Mouse (Mus musculus): ENCODE measurements around the gene Gpr89. TPM values are rescaled to one million over a fixed set of nuclear protein-coding genes. Genes with fewer than 3 reads are reported as not detected.

Gene Gpr89
- polyA plus RNA-seq, 1 experiment: 19.5 TPM

GRCm38 (mm10) chr3:96834587-96835348 lies 70.4 kb downstream of the Gpr89 start:
- no peak overlapping the region for H3K27ac ChIP-seq (ENCODE audit: control insufficient read depth, insufficient read depth, low read length)
- no peak overlapping the region for H3K4me3 ChIP-seq (ENCODE audit: control insufficient read depth, insufficient read depth, low read length)
- 89% methylated on average over 7 of the region's 7 CpGs for WGBS
- H3K36me3 ChIP-seq (ENCODE audit: control insufficient read depth, insufficient read depth, low read length): no peaks in the 10 kb centered on the region
- TF ChIP-seq POLR2A (IDR thresholded peaks at IDR 0.05; ENCODE audit: control insufficient read depth, extremely low read depth, insufficient read depth, low read length, poor library complexity): no peak
- no peak for TF ChIP-seq CTCF (IDR thresholded peaks at IDR 0.05; ENCODE audit: borderline replicate concordance, control insufficient read depth, extremely low read depth, insufficient read depth, low read length, poor library complexity)
- no peaks in the 10 kb centered on the region for H3K27me3 ChIP-seq (ENCODE audit: control insufficient read depth, insufficient read depth, low read length)
- H3K4me1 ChIP-seq (replicated peaks; ENCODE audit: control insufficient read depth, insufficient read depth, low read length): no peaks in the 10 kb centered on the region
- no peak for DNase-seq

DNA sequence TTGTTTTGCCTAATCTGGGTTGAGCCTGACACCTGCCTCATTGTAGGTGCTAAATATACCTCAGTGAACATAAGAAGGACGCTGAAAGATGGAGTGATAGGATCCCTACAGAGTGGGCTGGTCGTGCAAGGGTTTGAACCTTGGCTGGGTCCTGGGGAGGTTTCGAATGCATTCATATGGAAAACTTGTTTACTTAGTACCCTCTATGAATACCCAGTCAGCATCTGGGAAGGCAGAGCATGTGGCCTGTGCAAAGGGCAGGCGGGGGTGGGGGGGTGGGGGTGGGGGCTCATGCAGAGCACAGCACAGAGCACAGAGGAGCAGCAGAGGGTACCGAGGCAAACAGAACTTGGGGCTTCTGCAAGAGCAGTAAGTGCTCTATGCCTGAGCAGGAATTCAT lies 72.2 kb downstream of the Gpr89 start:
- no peak overlapping the region for H3K27ac ChIP-seq (ENCODE audit: control insufficient read depth, insufficient read depth, low read length)
- H3K27me3 ChIP-seq (ENCODE audit: control insufficient read depth, insufficient read depth, low read length): no peaks in the 10 kb centered on the region
- TF ChIP-seq CTCF (IDR thresholded peaks at IDR 0.05; ENCODE audit: borderline replicate concordance, control insufficient read depth, extremely low read depth, insufficient read depth, low read length, poor library complexity) (no peak), POLR2A (IDR thresholded peaks at IDR 0.05; ENCODE audit: control insufficient read depth, extremely low read depth, insufficient read depth, low read length, poor library complexity) (no peak)
- no peak overlapping the region for H3K4me3 ChIP-seq (ENCODE audit: control insufficient read depth, insufficient read depth, low read length)
- no peaks in the 10 kb centered on the region for H3K36me3 ChIP-seq (ENCODE audit: control insufficient read depth, insufficient read depth, low read length)
- DNase-seq: no peak
- no peaks in the 10 kb centered on the region for H3K4me1 ChIP-seq (replicated peaks; ENCODE audit: control insufficient read depth, insufficient read depth, low read length)
- 88% methylated on average over 5 of the region's 5 CpGs for WGBS

DNA sequence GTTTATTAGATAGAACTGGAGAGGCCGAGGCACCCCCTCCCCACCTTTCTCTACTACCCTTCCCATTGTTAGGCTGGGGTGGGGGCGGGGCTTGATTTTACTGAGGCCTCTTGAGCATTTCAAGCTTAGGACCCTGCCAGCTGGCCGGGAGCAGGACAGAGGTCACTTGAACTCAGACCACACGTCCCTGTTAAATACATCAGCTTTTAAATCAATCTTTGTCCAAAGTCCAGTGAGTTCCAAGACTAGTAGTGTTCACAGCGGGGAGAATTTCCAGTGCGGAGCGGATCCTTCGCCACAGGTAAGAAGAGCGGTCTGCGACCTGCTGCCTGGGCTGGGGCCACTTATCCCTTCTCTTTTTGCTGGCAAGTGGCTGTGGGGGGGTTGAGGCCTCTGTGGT lies 75.3 kb downstream of the Gpr89 start:
- 95% methylated on average over 10 of the region's 10 CpGs for WGBS
- Histone ChIP-seq H3K4me3 (ENCODE audit: control insufficient read depth, insufficient read depth, low read length) (no peak overlapping the region), H3K27me3 (ENCODE audit: control insufficient read depth, insufficient read depth, low read length) (no peaks in the 10 kb centered on the region), H3K36me3 (ENCODE audit: control insufficient read depth, insufficient read depth, low read length) (no peaks in the 10 kb centered on the region), H3K27ac (ENCODE audit: control insufficient read depth, insufficient read depth, low read length) (no peak overlapping the region), H3K4me1 (replicated peaks; ENCODE audit: control insufficient read depth, insufficient read depth, low read length) (no peaks in the 10 kb centered on the region)
- DNase-seq: no peak
- no peak for TF ChIP-seq CTCF (IDR thresholded peaks at IDR 0.05; ENCODE audit: borderline replicate concordance, control insufficient read depth, extremely low read depth, insufficient read depth, low read length, poor library complexity)
- TF ChIP-seq POLR2A (IDR thresholded peaks at IDR 0.05; ENCODE audit: control insufficient read depth, extremely low read depth, insufficient read depth, low read length, poor library complexity): no peak

- no peaks in the 10 kb centered on the region for H3K27me3 ChIP-seq (ENCODE audit: control insufficient read depth, insufficient read depth, low read length)
- 87% methylated on average over 1 of the region's 1 CpGs for WGBS
- H3K36me3 ChIP-seq (ENCODE audit: control insufficient read depth, insufficient read depth, low read length): no peaks in the 10 kb centered on the region
- no peak within 1 kb of the TSS for H3K27ac ChIP-seq (ENCODE audit: control insufficient read depth, insufficient read depth, low read length)
- DNase-seq: no peak
- TF ChIP-seq CTCF (IDR thresholded peaks at IDR 0.05; ENCODE audit: borderline replicate concordance, control insufficient read depth, extremely low read depth, insufficient read depth, low read length, poor library complexity) (no peak), POLR2A (IDR thresholded peaks at IDR 0.05; ENCODE audit: control insufficient read depth, extremely low read depth, insufficient read depth, low read length, poor library complexity) (no peak)
- H3K4me3 ChIP-seq (ENCODE audit: control insufficient read depth, insufficient read depth, low read length): no peak within 1 kb of the TSS
- no peaks in the 10 kb centered on the region for H3K4me1 ChIP-seq (replicated peaks; ENCODE audit: control insufficient read depth, insufficient read depth, low read length)
These were observed 76.2 kb downstream of the Gpr89 start, which contains the start of the genes Pdzk1 and Cd160 for GRCm38 (mm10) chr3:96828984-96829383. Gene Pdzk1 (plus strand): TSS chr3:96829284. Gene Cd160 (minus strand): TSS chr3:96829351.

DNA sequence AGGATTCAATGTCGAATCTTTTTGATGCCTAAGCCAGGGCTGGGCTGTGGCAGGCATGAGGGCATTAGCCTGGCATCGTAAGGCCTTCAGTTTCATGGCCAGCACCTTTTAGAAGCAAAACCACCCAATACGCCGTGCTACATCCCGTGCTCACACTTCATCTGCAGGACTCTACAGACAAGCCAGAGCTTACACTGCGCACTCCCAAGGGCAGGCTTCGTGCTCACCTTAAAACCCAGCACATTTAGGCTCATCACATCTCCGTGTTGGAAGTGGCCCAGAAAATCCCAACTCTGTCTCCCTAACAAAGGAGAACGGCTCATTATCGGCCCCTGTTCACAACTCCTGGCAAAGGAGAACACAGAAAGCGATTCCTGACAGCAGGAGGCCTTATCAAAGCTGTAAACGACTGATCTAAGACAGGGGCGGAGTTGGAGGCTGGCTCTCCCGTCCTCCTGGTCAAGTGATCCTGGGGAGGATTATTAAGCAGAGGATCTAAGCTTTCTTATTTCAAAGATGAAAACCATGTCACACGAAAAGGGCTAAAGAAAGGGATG lies 76.8 kb downstream of the Gpr89 start:
- WGBS: 91% methylated on average over 15 of the region's 15 CpGs
- no peak overlapping the region for H3K27ac ChIP-seq (ENCODE audit: control insufficient read depth, insufficient read depth, low read length)
- no peaks in the 10 kb centered on the region for H3K36me3 ChIP-seq (ENCODE audit: control insufficient read depth, insufficient read depth, low read length)
- H3K27me3 ChIP-seq (ENCODE audit: control insufficient read depth, insufficient read depth, low read length): no peaks in the 10 kb centered on the region
- no peak for DNase-seq
- TF ChIP-seq CTCF (IDR thresholded peaks at IDR 0.05; ENCODE audit: borderline replicate concordance, control insufficient read depth, extremely low read depth, insufficient read depth, low read length, poor library complexity) (no peak), POLR2A (IDR thresholded peaks at IDR 0.05; ENCODE audit: control insufficient read depth, extremely low read depth, insufficient read depth, low read length, poor library complexity) (no peak)
- no peaks in the 10 kb centered on the region for H3K4me1 ChIP-seq (replicated peaks; ENCODE audit: control insufficient read depth, insufficient read depth, low read length)
- no peak overlapping the region for H3K4me3 ChIP-seq (ENCODE audit: control insufficient read depth, insufficient read depth, low read length)

- Histone ChIP-seq H3K36me3 (ENCODE audit: control insufficient read depth, insufficient read depth, low read length) (no peaks in the 10 kb centered on the region), H3K27me3 (ENCODE audit: control insufficient read depth, insufficient read depth, low read length) (no peaks in the 10 kb centered on the region), H3K4me1 (replicated peaks; ENCODE audit: control insufficient read depth, insufficient read depth, low read length) (no peaks in the 10 kb centered on the region), H3K27ac (ENCODE audit: control insufficient read depth, insufficient read depth, low read length) (no peak overlapping the region), H3K4me3 (ENCODE audit: control insufficient read depth, insufficient read depth, low read length) (no peak overlapping the region)
- no peak for TF ChIP-seq CTCF (IDR thresholded peaks at IDR 0.05; ENCODE audit: borderline replicate concordance, control insufficient read depth, extremely low read depth, insufficient read depth, low read length, poor library complexity)
- no peak for TF ChIP-seq POLR2A (IDR thresholded peaks at IDR 0.05; ENCODE audit: control insufficient read depth, extremely low read depth, insufficient read depth, low read length, poor library complexity)
- 68% methylated on average over 11 of the region's 11 CpGs for WGBS
- no peak for DNase-seq
These were observed 79.9 kb downstream of the Gpr89 start for GRCm38 (mm10) chr3:96825261-96825660.

Data from thymus, adult 2 months (tissue).